Mouse (Mus musculus) neural tube, embryonic 14.5 days (tissue): Measurements from ENCODE around the gene Hist1h2bg. TPM values are rescaled to one million over a fixed set of nuclear protein-coding genes. Genes with fewer than 3 reads are reported as not detected.
"Not testable (repeated sequence)": the region's sequence is repeated elsewhere in the genome, so short reads cannot be mapped to it uniquely, and the experiment has no call there.

Experiments
- ATAC-seq: fragments of 200-750 bp; cut with Nextera tagmentation; 2 replicates; pipeline ENCODE4 v1.8.0; 2017; ENCODE audit warnings: low read depth, mild to moderate bottlenecking, moderate TSS enrichment, moderate library complexity
- H3K27ac ChIP-seq: fragments of 300-500 bp; sonication (generic); 2 replicates; pipeline ENCODE4 v1.5.1; 2014; ENCODE audit warnings: low read depth, mild to moderate bottlenecking, control low read depth, low read length, moderate library complexity, mixed read lengths
- H3K27me3 ChIP-seq: fragments of 300-500 bp; sonication (generic); 2 replicates; pipeline ENCODE4 v1.6.1; 2014; ENCODE audit warnings: low read length; ENCODE audit not compliant: control insufficient read depth, insufficient read depth
- H3K36me3 ChIP-seq: fragments of 300-500 bp; sonication (generic); 2 replicates; pipeline ENCODE4 v1.6.1; 2014; ENCODE audit warnings: low read length, mixed read lengths; ENCODE audit not compliant: control insufficient read depth, insufficient read depth
- H3K4me1 ChIP-seq: fragments of 300-500 bp; sonication (generic); 2 replicates; pipeline ENCODE4 v1.6.1; 2014; ENCODE audit warnings: low read length; ENCODE audit not compliant: control insufficient read depth, insufficient read depth
- H3K4me2 ChIP-seq: fragments of 300-500 bp; sonication (generic); 2 replicates; pipeline ENCODE4 v1.6.1; 2014; ENCODE audit warnings: mild to moderate bottlenecking, low read depth, low read length, control low read depth
- H3K4me3 ChIP-seq: fragments of 300-500 bp; sonication (generic); 2 replicates; pipeline ENCODE4 v1.5.1; 2014; ENCODE audit warnings: low read depth, low read length, control low read depth, mixed read lengths
- H3K9ac ChIP-seq: fragments of 300-500 bp; sonication (generic); replicated peaks from 2 replicates; pipeline ENCODE4 v1.6.1; 2014; ENCODE audit warnings: low read depth, mild to moderate bottlenecking, control low read depth, low read length, mixed read lengths
- H3K9me3 ChIP-seq: fragments of 300-500 bp; sonication (generic); 2 replicates; pipeline ENCODE4 v1.6.1; 2016; ENCODE audit warnings: low read length; ENCODE audit not compliant: control insufficient read depth
- WGBS: fragments of 180-500 bp; shearing (Covaris S2); extraction: QIAGEN DNeasy Blood & Tissue Kit; methylation state at CpG from one replicate; pipeline ENCODE4 v1.1.7; 2014; 5-methylcytosine and 5-hydroxymethylcytosine counted together
- polyA plus RNA-seq: library from polyadenylated mRNA; unstranded; fragments of >200 nt; fragmentation: Nextera tagmentation; extraction: Ambion mirVana; gene quantifications from 2 replicates; pipeline ENCODE4 v1.2.1, GENCODE M21; 2014

The Hist1h2bg gene
- polyA plus RNA-seq, 1 experiment from 2014 or later, result 0.75 TPM

GRCm38 (mm10) chr13:23555839-23556416 lies 15.3 kb upstream of the Hist1h2bg start:
- H3K9me3 ChIP-seq, result no peaks in the 10 kb centered on the region
- H3K36me3 ChIP-seq, result no peaks in the 10 kb centered on the region
- H3K4me2 ChIP-seq, result peak overlapping the region; percentile 77
- H3K27me3 ChIP-seq, result no peaks in the 10 kb centered on the region; the same call in 1 of the 2 replicates
- peak overlapping the region; percentile 50 for H3K9ac ChIP-seq
- peak overlapping the region; percentile 43 for H3K4me3 ChIP-seq
- 0 out of 2 replicates have a peak, but pooled peaks cover 3% of the 10 kb centered on the region for H3K4me1 ChIP-seq
- under 1% methylated on average over 18 of the region's 18 CpGs for WGBS
- ATAC-seq, result peak; percentile 79
- peak overlapping the region; percentile 81 for H3K27ac ChIP-seq

- 71% methylated on average over 3 of the region's 3 CpGs for WGBS
- no peak overlapping the region for H3K4me2 ChIP-seq
Measured at GRCm38 (mm10) chr13:23556906-23557305, 14.3 kb upstream of the Hist1h2bg start.

GRCm38 (mm10) chr13:23560699-23561098 lies 10.5 kb upstream of the Hist1h2bg start:
- not testable (repeated sequence) for H3K36me3 ChIP-seq, H3K27me3 ChIP-seq, H3K4me3 ChIP-seq, H3K9ac ChIP-seq, H3K27ac ChIP-seq, H3K9me3 ChIP-seq, H3K4me1 ChIP-seq, H3K4me2 ChIP-seq, ATAC-seq
- 23% methylated on average over 2 of the region's 2 CpGs for WGBS

More at GRCm38 (mm10) chr13:23556906-23557305, 14.3 kb upstream of the Hist1h2bg start:
- Histone ChIP-seq H3K27me3 (no peaks in the 10 kb centered on the region; the same call in 1 of the 2 replicates), H3K4me3 (no peak overlapping the region), H3K36me3 (no peaks in the 10 kb centered on the region), H3K27ac (no peak overlapping the region), H3K9me3 (no peaks in the 10 kb centered on the region), H3K9ac (no peak overlapping the region), H3K4me1 (0 out of 2 replicates have a peak, but pooled peaks cover 3% of the 10 kb centered on the region)
- no peak for ATAC-seq

- peak overlapping the region; percentile 84 for H3K4me2 ChIP-seq
- not testable (repeated sequence) for H3K9me3 ChIP-seq, ATAC-seq, H3K27ac ChIP-seq, H3K36me3 ChIP-seq, H3K4me1 ChIP-seq, H3K27me3 ChIP-seq, H3K9ac ChIP-seq
- H3K4me3 ChIP-seq, result peak overlapping the region; percentile 41
- 0% methylated on average over 2 of the region's 5 CpGs for WGBS
Measured at GRCm38 (mm10) chr13:23561531-23561882, 9.7 kb upstream of the Hist1h2bg start.

- H3K36me3 ChIP-seq, H3K9me3 ChIP-seq, H3K27me3 ChIP-seq, H3K4me1 ChIP-seq: not testable (repeated sequence)
- H3K9ac ChIP-seq, result peak within 1 kb of the TSS; percentile 61
- peak within 1 kb of the TSS; percentile 84 for H3K4me2 ChIP-seq
- WGBS, result under 1% methylated on average over 44 of the region's 67 CpGs
- peak; percentile 96 for ATAC-seq
- peak within 1 kb of the TSS; percentile 99 for H3K27ac ChIP-seq
- H3K4me3 ChIP-seq, result peak within 1 kb of the TSS; percentile 41
Measured at GRCm38 (mm10) chr13:23561883-23562659, 9.1 kb upstream of the Hist1h2bg start, which contains the start of gene Hist1h3e. Gene Hist1h3e, minus strand, starts transcription at chr13:23562369.

GRCm38 (mm10) chr13:23562699-23563462 lies 8.3 kb upstream of the Hist1h2bg start:
- Histone ChIP-seq H3K4me1 (0 out of 2 replicates have a peak, but pooled peaks cover 5% of the 10 kb centered on the region), H3K27me3 (no peaks in the 10 kb centered on the region), H3K4me2 (peak overlapping the region; percentile 84), H3K9me3 (no peaks in the 10 kb centered on the region), H3K4me3 (peak overlapping the region; percentile 41), H3K27ac (peak overlapping the region; percentile 99), H3K9ac (peak overlapping the region; percentile 61), H3K36me3 (no peaks in the 10 kb centered on the region)
- WGBS, result 2% methylated on average over 18 of the region's 18 CpGs
- ATAC-seq, result peak; percentile 52

- Histone ChIP-seq H3K4me1 (0 out of 2 replicates have a peak, but pooled peaks cover 5% of the 10 kb centered on the region), H3K27ac (peak overlapping the region; percentile 99; the same call in 1 of the 2 replicates), H3K4me2 (no peak overlapping the region), H3K9ac (no peak overlapping the region), H3K36me3 (no peaks in the 10 kb centered on the region), H3K9me3 (no peaks in the 10 kb centered on the region), H3K4me3 (no peak overlapping the region), H3K27me3 (no peaks in the 10 kb centered on the region)
- ATAC-seq, result no peak
- WGBS, result 88% methylated on average over 2 of the region's 2 CpGs
Measured at GRCm38 (mm10) chr13:23564482-23564881, 6.7 kb upstream of the Hist1h2bg start.

- H3K4me3 ChIP-seq, result peak overlapping the region; percentile 47
- H3K27ac ChIP-seq, result peak overlapping the region; percentile 90
- H3K27me3 ChIP-seq, H3K36me3 ChIP-seq, H3K9me3 ChIP-seq: not testable (repeated sequence)
- H3K9ac ChIP-seq, result peak overlapping the region; percentile 12
- peak overlapping the region; percentile 73 for H3K4me2 ChIP-seq
- 2% methylated on average over 20 of the region's 41 CpGs for WGBS
- ATAC-seq, result peak; percentile 25
- peaks cover 25% of the 10 kb centered on the region for H3K4me1 ChIP-seq
Measured at GRCm38 (mm10) chr13:23570261-23571021, 755 bp upstream of the Hist1h2bg start.
